ENCODE assay signal across 30 mouse cellular contexts in the genomic region with DNA sequence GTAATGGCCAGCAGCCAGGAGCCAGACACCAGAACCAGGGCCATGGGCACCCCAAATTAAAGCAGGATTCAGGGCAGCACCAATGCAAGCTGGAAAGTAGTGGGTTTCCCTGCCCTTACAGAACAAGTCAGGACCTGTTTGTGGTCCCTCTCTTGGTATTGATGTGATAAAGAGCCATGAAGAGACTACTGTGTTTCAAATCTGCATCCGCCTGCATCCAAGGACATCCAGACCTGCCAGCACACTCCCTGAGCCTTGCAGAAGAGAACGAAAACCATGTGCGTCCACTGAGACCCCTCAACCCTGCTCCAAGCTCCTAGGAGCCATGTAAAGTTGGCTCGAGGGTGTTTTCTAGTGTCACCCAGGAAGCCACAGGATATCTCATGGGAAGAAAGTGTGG. TPM values are rescaled to one million over a fixed set of nuclear protein-coding genes. Genes with fewer than 3 reads are reported as not detected.
DNase-seq lines count a peak whose midpoint lies in the region; ATAC-seq and TF ChIP-seq lines count a peak whose summit lies in the region.
"Had no signal": no experiment of that assay in that cellular context is flagged by ENCODE, and none has a peak within 500 bp of the region (broad histone marks: within the 10 kb centered on the region; RNA-seq: fewer than 3 reads in every experiment).

No protein-coding gene starts in this region.

- H3K36me3 ChIP-seq in E14TG2a.4 (ENCODE audit: insufficient read depth, low read length) (no peaks in the 10 kb centered on the region), ES-Bruce4 (ENCODE audit: control insufficient read depth, insufficient read depth, low read length, poor library complexity, severe bottlenecking) (no peaks in the 10 kb centered on the region)
- H3K36me3 ChIP-seq in midbrain, postnatal 0 days (ENCODE audit: insufficient read depth, low read length) = no peaks in the 10 kb centered on the region
- H3K36me3 ChIP-seq: heart, embryonic 12.5 days; heart, embryonic 15.5 days; hindbrain, embryonic 10.5 days; hindbrain, embryonic 13.5 days; intestine, embryonic 15.5 days had no signal

- DNase-seq in layer of hippocampus, adult 2 months (ENCODE audit: low spot score in 2 of 2) = no peak
- no peak for DNase-seq in layer of hippocampus, adult 8-10 months (ENCODE audit: low spot score in 2 of 2)
- DNase-seq in ZHBTc4 (ENCODE audit: low read depth, low spot score) = peak; percentile 62
- DNase-seq in midbrain, postnatal 0 days (ENCODE audit: low spot score) = no peak
- DNase-seq: adrenal gland, adult 2 months; adrenal gland, postnatal 14 days; cerebellum, adult 11 months; cerebellum, adult 8-10 months; cerebellum, postnatal 14 days; gastrocnemius, postnatal 25 days; heart, adult 18-20 months; heart, postnatal 10 days; heart, postnatal 36 days had no signal

- peak; percentile 60; the same call in 1 of the 2 replicates for TF ChIP-seq EP300 in ES-Bruce4 (IDR thresholded peaks at IDR 0.05; ENCODE audit: insufficient read depth, low read depth, low read length)

- H3K4me3 ChIP-seq in layer of hippocampus, adult 2 months = no peak overlapping the region
- H3K4me3 ChIP-seq in E14TG2a.4 (replicated peaks; ENCODE audit: low read length) (peak overlapping the region; percentile 41; the same call in 1 of the 2 replicates), ES-Bruce4 (ENCODE audit: low read depth, low read length) (no peak overlapping the region)
- H3K4me3 ChIP-seq in midbrain, postnatal 0 days (ENCODE audit: low read depth, low read length) = no peak overlapping the region
- H3K4me3 ChIP-seq: heart, embryonic 12.5 days; heart, embryonic 15.5 days; hindbrain, embryonic 10.5 days; hindbrain, embryonic 13.5 days; intestine, embryonic 15.5 days had no signal

- H3K9me3 ChIP-seq in E14TG2a.4 (ENCODE audit: low read length) (no peaks in the 10 kb centered on the region), ES-Bruce4 (replicated peaks; ENCODE audit: control insufficient read depth, insufficient read depth, low read length, poor library complexity, severe bottlenecking) (no peaks in the 10 kb centered on the region)
- H3K9me3 ChIP-seq in midbrain, postnatal 0 days (ENCODE audit: low read length) = no peaks in the 10 kb centered on the region
- H3K9me3 ChIP-seq: heart, embryonic 12.5 days; heart, embryonic 15.5 days; hindbrain, embryonic 10.5 days; hindbrain, embryonic 13.5 days; intestine, embryonic 15.5 days had no signal

- H3K4me1 ChIP-seq in E14TG2a.4 (replicated peaks; ENCODE audit: low read depth, low read length) (peaks cover 55% of the 10 kb centered on the region), ES-Bruce4 (ENCODE audit: control insufficient read depth, insufficient read depth, low read length) (peaks cover 10% of the 10 kb centered on the region)
- H3K4me1 ChIP-seq in midbrain, postnatal 0 days (ENCODE audit: insufficient read depth, low read length) = no peaks in the 10 kb centered on the region; the same call in 1 of the 2 replicates
- H3K4me1 ChIP-seq: heart, embryonic 12.5 days; heart, embryonic 15.5 days; intestine, embryonic 15.5 days had no signal

- no peak for ATAC-seq in midbrain, postnatal 0 days (ENCODE audit: low FRiP score)
- ATAC-seq: CD4-positive, CD25-positive, alpha-beta regulatory T cell, adult 4 months; forebrain, embryonic 14.5 days; hindbrain, embryonic 16.5 days; intestine, embryonic 15.5 days had no signal

- peak overlapping the region; percentile 84 for H3K27ac ChIP-seq in layer of hippocampus, adult 2 months
- no peak overlapping the region for H3K27ac ChIP-seq in ES-Bruce4 (ENCODE audit: insufficient read depth, low read length)
- no peak overlapping the region for H3K27ac ChIP-seq in midbrain, postnatal 0 days (ENCODE audit: low read depth, low read length)
- H3K27ac ChIP-seq: heart, embryonic 15.5 days; hindbrain, embryonic 10.5 days; hindbrain, embryonic 13.5 days; intestine, embryonic 15.5 days had no signal

- no peak overlapping the region for H3K4me2 ChIP-seq in midbrain, postnatal 0 days (ENCODE audit: low read depth, low read length, poor library complexity, severe bottlenecking)
- H3K4me2 ChIP-seq: heart, embryonic 12.5 days; heart, embryonic 15.5 days; hindbrain, embryonic 13.5 days; intestine, embryonic 15.5 days had no signal

- no peak for TF ChIP-seq CTCF in layer of hippocampus, adult 2 months (conservative IDR thresholded peaks at IDR 0.05)
- TF ChIP-seq CTCF in E14TG2a.4 (conservative IDR thresholded peaks at IDR 0.05; ENCODE audit: low read length) (no peak), ES-Bruce4 (IDR thresholded peaks at IDR 0.05; ENCODE audit: low read depth, low read length) (no peak)
- TF ChIP-seq CTCF in midbrain, postnatal 0 days (IDR thresholded peaks at IDR 0.05) = no peak

- no peak for TF ChIP-seq POLR2A in ES-Bruce4 (IDR thresholded peaks at IDR 0.05; ENCODE audit: insufficient read depth, low read length)

- WGBS in midbrain, postnatal 0 days = 93% methylated on average over 4 of the region's 4 CpGs

- H3K27me3 ChIP-seq in E14TG2a.4 (ENCODE audit: insufficient read depth, low read length) (no peaks in the 10 kb centered on the region), ES-Bruce4 (ENCODE audit: control insufficient read depth, insufficient read depth, low read length, poor library complexity, severe bottlenecking) (no peaks in the 10 kb centered on the region)
- no peaks in the 10 kb centered on the region for H3K27me3 ChIP-seq in midbrain, postnatal 0 days (ENCODE audit: insufficient read depth, low read length)
- H3K27me3 ChIP-seq: heart, embryonic 12.5 days; heart, embryonic 15.5 days; hindbrain, embryonic 13.5 days; intestine, embryonic 15.5 days had no signal

- no peak overlapping the region for H3K9ac ChIP-seq in ES-Bruce4 (ENCODE audit: low read depth, poor library complexity, severe bottlenecking)
- no peak overlapping the region for H3K9ac ChIP-seq in midbrain, postnatal 0 days (replicated peaks; ENCODE audit: low read length, poor library complexity, severe bottlenecking)
- H3K9ac ChIP-seq: heart, embryonic 12.5 days; heart, embryonic 15.5 days; hindbrain, embryonic 13.5 days; intestine, embryonic 15.5 days had no signal

RNA-seq across cellular contexts. Expression of a gene that starts 16.3 kb away (rescaled TPM):
- total RNA-seq in layer of hippocampus, adult 2 months (2021) = 1 to 10 TPM; 4.6 TPM
- 1 to 10 TPM; 4.1 to 7.1 (median 4.9) TPM for total RNA-seq in layer of hippocampus, adult 8-10 months (2022)
- not detected in 2 replicates for polyA plus RNA-seq in ES-Bruce4 (2011; ENCODE audit: insufficient read depth, insufficient read length, low read depth, missing spikeins)
- total RNA-seq in midbrain, postnatal 0 days (2014; rRNA removed) = 0.49 TPM in 1 of 2 replicates, not detected in the other
- 0.54 and 0.91 TPM in 2 replicates for polyA plus RNA-seq in midbrain, postnatal 0 days (2015; fragmentation: Nextera tagmentation; extraction: Ambion mirVana)
- total RNA-seq: gastrocnemius, adult 8-10 months; gastrocnemius, postnatal 25 days; heart, adult 18-20 months; heart, postnatal 10 days; heart, postnatal 36 days; MEL had no signal
- polyA plus RNA-seq: C2C12; CD4-positive, CD25-positive, alpha-beta regulatory T cell, adult 4 months; embryonic facial prominence, embryonic 11.5 days; embryonic facial prominence, embryonic 14.5 days; forebrain, embryonic 11.5 days; forebrain, embryonic 14.5 days; heart, embryonic 12.5 days; heart, embryonic 15.5 days; hindbrain, embryonic 10.5 days; hindbrain, embryonic 13.5 days had no signal

RNA-seq across cellular contexts. Expression of a gene that starts 20.8 kb away (rescaled TPM):
- 1 to 10 TPM; 2.6 to 3.0 TPM for total RNA-seq in layer of hippocampus, adult 2 months (2021)
- 1 to 10 TPM; 2.7 to 4.0 (median 3.3) TPM for total RNA-seq in layer of hippocampus, adult 8-10 months (2022)
- 0.33 TPM in 1 of 2 replicates, not detected in the other for polyA plus RNA-seq in ES-Bruce4 (2011; ENCODE audit: insufficient read depth, insufficient read length, low read depth, missing spikeins)
- not detected in 2 replicates for total RNA-seq in midbrain, postnatal 0 days (2014; rRNA removed)
- 0.06 TPM in 1 of 2 replicates, not detected in the other for polyA plus RNA-seq in midbrain, postnatal 0 days (2015; fragmentation: Nextera tagmentation; extraction: Ambion mirVana)
- total RNA-seq: heart, postnatal 10 days; heart, postnatal 36 days had no signal
- polyA plus RNA-seq: C2C12; CD4-positive, CD25-positive, alpha-beta regulatory T cell, adult 4 months; embryonic facial prominence, embryonic 11.5 days; embryonic facial prominence, embryonic 14.5 days; forebrain, embryonic 11.5 days; forebrain, embryonic 14.5 days; heart, embryonic 12.5 days; heart, embryonic 15.5 days; hindbrain, embryonic 10.5 days; hindbrain, embryonic 13.5 days; hindbrain, embryonic 16.5 days had no signal

RNA-seq across cellular contexts. Expression of a gene that starts 27.4 kb away (rescaled TPM):
- 1 to 10 TPM; 5.6 to 6.8 TPM for total RNA-seq in layer of hippocampus, adult 2 months (2021)
- total RNA-seq in layer of hippocampus, adult 8-10 months (2022) = 10 to 100 TPM in 1 of 4 experiments, 1 to 10 TPM in 3; 6.3 to 10.0 (median 7.3) TPM
- polyA plus RNA-seq in ES-Bruce4 (2011; ENCODE audit: insufficient read depth, insufficient read length, low read depth, missing spikeins) = not detected in 2 replicates
- total RNA-seq in midbrain, postnatal 0 days (2014; rRNA removed) = 0.49 TPM in 1 of 2 replicates, not detected in the other
- polyA plus RNA-seq in midbrain, postnatal 0 days (2015; fragmentation: Nextera tagmentation; extraction: Ambion mirVana) = 0.52 and 0.73 TPM in 2 replicates
- total RNA-seq: gastrocnemius, adult 8-10 months; gastrocnemius, postnatal 25 days; heart, adult 18-20 months; heart, postnatal 10 days; heart, postnatal 36 days; MEL had no signal
- polyA plus RNA-seq: C2C12; CD4-positive, CD25-positive, alpha-beta regulatory T cell, adult 4 months; embryonic facial prominence, embryonic 11.5 days; embryonic facial prominence, embryonic 14.5 days; forebrain, embryonic 11.5 days; forebrain, embryonic 14.5 days; gonadal fat pad, adult 2 months; heart, embryonic 12.5 days; heart, embryonic 15.5 days; hindbrain, embryonic 10.5 days had no signal

RNA-seq across cellular contexts. Expression of a gene that starts 27.4 kb away (rescaled TPM):
- 1 to 10 TPM in 1 of 2 experiments, under 1 TPM in 1; 0.88 to 1.7 TPM for total RNA-seq in layer of hippocampus, adult 2 months (2021)
- 1 to 10 TPM in 3 of 4 experiments, under 1 TPM in 1; 0.56 to 3.3 (median 2.6) TPM for total RNA-seq in layer of hippocampus, adult 8-10 months (2022)
- polyA plus RNA-seq in ES-Bruce4 (2011; ENCODE audit: insufficient read depth, insufficient read length, low read depth, missing spikeins) = not detected in 2 replicates
- total RNA-seq in midbrain, postnatal 0 days (2014; rRNA removed) = 1.1 TPM in 1 of 2 replicates, not detected in the other
- not detected in 2 replicates for polyA plus RNA-seq in midbrain, postnatal 0 days (2015; fragmentation: Nextera tagmentation; extraction: Ambion mirVana)
- total RNA-seq: gastrocnemius, adult 8-10 months; heart, adult 18-20 months; heart, postnatal 36 days; MEL had no signal
- polyA plus RNA-seq: C2C12; CD4-positive, CD25-positive, alpha-beta regulatory T cell, adult 4 months; embryonic facial prominence, embryonic 11.5 days; embryonic facial prominence, embryonic 14.5 days; forebrain, embryonic 11.5 days; forebrain, embryonic 14.5 days; gonadal fat pad, adult 2 months; heart, embryonic 12.5 days; heart, embryonic 15.5 days; hindbrain, embryonic 10.5 days; hindbrain, embryonic 13.5 days; hindbrain, embryonic 16.5 days; intestine, embryonic 15.5 days had no signal

RNA-seq across cellular contexts. Expression of a gene that starts 56.5 kb away (rescaled TPM):
- total RNA-seq in layer of hippocampus, adult 2 months (2021) = 1 to 10 TPM; 7.7 to 7.9 TPM
- 1 to 10 TPM; 6.0 to 10.0 (median 8.9) TPM for total RNA-seq in layer of hippocampus, adult 8-10 months (2022)
- 0.45 and 1.2 TPM in 2 replicates for polyA plus RNA-seq in ES-Bruce4 (2011; ENCODE audit: insufficient read depth, insufficient read length, low read depth, missing spikeins)
- 4.9 and 6.2 TPM in 2 replicates for total RNA-seq in midbrain, postnatal 0 days (2014; rRNA removed)
- polyA plus RNA-seq in midbrain, postnatal 0 days (2015; fragmentation: Nextera tagmentation; extraction: Ambion mirVana) = 5.6 and 6.4 TPM in 2 replicates
